Mouse (Mus musculus): ENCODE data around the gene Six4.
"Not testable (repeated sequence)": the region's sequence is repeated elsewhere in the genome, so short reads cannot be mapped to it uniquely, and the experiment has no call there.

Gene Six4

GRCm38 (mm10) chr12:73113196-73113595 lies at the start of gene Six4:
Gene Six4, minus strand, starts transcription at chr12:73113456.
- no peak for DNase-seq (ENCODE audit: low read depth, low spot score)

- no peak for DNase-seq (ENCODE audit: low read depth, low spot score)
Measured at GRCm38 (mm10) chr12:73162408-73163181, 49.3 kb upstream of the Six4 start.

DNA sequence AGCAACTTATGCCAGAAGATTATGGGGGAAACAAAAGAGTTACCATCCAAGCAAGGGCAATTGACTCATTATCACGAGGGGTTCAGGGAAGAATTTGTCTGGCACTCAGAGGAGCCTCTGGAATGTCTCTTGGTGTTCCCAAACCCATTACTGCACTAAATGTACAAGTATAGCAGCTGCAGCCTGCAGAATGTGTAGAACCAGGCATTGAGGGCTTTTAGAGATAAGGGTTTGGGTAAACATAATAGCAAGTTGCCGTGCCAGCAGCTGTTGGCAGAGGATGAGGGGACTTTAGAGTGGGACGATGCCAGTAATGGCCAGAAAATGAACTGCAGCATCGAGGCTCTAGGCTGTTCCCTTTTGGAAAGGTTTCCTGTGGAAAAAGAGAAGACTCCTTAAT lies 47.1 kb upstream of the Six4 start:
- DNase-seq (ENCODE audit: low read depth, low spot score): no peak

DNA sequence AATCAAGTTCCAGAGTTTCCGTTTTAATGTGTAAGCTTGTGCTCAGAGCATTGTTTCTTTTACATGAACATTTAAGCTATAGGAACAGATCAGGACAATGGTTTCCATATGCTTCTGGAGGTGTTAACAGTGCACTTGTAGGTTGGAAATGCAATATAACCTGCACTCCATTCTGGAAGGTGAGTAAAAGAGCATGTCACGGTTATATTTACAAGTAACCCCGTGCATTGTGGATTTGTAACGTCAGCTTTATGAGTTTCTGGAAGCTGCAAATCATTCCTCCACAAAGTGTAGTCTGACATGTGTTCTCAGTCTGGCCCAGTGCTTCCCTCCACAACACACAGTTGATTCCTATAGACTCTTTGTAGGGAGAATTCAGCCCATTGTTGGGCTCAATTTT lies 40.9 kb upstream of the Six4 start:
- no peak for DNase-seq (ENCODE audit: low read depth, low spot score)

- not testable (repeated sequence) for DNase-seq (ENCODE audit: low read depth, low spot score)
Measured at GRCm38 (mm10) chr12:73151038-73151437, 37.8 kb upstream of the Six4 start.

- no peak for DNase-seq (ENCODE audit: low read depth, low spot score)
Measured at GRCm38 (mm10) chr12:73147236-73147635, 34.0 kb upstream of the Six4 start.

DNA sequence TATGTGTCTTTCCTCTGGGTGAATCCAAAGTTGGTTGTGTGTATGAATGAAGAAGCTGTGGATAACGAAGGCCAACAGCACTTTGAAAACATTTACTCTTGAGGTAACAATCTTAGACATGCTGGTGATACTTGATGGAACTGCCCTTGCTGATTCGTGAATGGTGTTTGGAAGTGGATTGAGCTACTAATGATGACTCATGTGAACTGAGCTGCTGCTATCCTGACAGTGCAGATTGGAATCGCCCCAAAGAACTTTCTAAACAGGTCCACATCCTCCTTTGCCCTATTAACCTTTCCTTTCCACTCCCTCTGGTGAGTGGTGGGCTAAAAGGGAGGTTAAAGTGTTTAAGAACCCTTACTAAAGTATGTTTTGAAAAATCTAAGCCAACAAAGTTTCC lies 27.5 kb upstream of the Six4 start:
- DNase-seq (ENCODE audit: low read depth, low spot score): no peak

GRCm38 (mm10) chr12:73125250-73125649 lies 12.0 kb upstream of the Six4 start:
- DNase-seq (ENCODE audit: low read depth, low spot score): no peak

- peak; percentile 79 for DNase-seq (ENCODE audit: low read depth, low spot score)
Measured at GRCm38 (mm10) chr12:73123093-73124041, 10.1 kb upstream of the Six4 start, which contains the start of gene Mnat1. Gene Mnat1, plus strand, starts transcription at chr12:73123717.

GRCm38 (mm10) chr12:73112326-73113087 lies 749 bp downstream of the Six4 start:
- no peak for DNase-seq (ENCODE audit: low read depth, low spot score)

- DNase-seq (ENCODE audit: low read depth, low spot score): no peak
Measured at GRCm38 (mm10) chr12:73111561-73112325, 1.5 kb downstream of the Six4 start.

DNA sequence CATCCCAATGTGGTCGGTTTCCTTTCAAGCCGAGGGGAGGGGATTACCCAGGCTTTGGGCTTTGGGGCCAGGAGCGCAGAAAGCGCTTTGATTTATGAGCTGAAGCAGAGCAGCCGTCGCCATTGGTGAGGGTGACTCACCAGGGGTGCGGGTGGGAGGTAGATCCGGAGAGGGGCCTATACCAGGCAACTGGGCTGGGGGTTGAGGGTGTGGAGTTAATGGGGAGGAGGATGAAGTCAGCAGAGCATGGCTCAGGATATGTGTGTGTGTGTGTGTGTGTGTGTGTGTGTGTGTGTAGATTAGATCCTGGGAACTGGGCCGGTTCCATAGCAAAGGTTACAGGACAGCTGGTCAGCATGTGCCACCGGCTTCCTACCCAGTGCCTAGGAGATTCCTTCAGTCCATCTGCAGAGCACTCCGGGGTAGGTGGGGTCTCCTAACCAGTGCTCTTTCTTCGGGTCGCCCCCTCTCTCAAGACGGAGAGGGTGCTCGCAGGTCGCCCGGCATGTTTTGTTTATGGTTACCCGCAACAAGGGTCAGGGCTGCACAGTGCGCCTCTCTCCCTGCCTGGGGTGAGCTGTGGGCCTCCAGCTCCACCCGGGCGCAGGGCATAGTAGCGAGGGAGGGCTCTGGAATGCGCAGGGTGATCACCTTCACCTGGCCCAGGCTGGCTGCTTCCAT lies 2.7 kb downstream of the Six4 start:
- DNase-seq (ENCODE audit: low read depth, low spot score): no peak

DNA sequence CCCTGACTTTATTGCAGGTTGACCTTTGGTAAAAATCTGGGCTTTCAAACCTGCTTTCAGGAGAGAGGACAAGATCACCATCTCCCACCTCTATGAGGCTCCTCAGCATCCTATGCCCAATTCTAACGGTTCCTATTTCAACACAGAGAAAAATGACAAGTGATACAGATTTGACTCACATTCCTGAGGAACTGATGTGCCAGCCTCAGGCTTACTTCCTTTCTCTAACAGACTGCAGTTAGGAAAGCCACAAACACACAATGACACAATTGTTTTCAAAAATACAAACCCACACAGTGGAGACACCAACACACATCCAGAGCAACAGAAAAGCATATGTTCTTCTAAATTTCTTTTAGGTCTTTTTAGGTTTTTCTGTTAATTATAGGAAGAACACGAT lies 5.4 kb downstream of the Six4 start:
- DNase-seq (ENCODE audit: low read depth, low spot score): no peak

- DNase-seq (ENCODE audit: low read depth, low spot score): no peak
Measured at GRCm38 (mm10) chr12:73103713-73104112, 9.5 kb downstream of the Six4 start.

DNA sequence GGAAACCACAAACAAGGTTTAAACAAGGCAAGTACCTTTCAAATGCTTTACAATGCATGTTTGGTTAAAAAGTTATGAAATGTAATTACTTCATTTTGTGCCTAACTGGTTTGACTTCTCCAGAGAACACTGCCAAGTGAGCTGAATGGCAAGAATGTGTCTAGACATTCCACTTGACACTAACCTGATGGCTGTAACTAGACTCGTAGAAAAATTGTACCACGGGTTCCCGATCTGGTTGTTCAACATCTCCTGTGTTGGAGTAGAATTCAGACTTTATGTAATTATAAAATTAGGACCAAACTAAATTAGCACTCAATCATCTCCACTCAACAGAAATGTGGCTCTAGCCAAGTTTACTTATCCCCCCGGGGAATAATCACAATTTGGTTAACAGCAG lies 14.7 kb downstream of the Six4 start:
- no peak for DNase-seq (ENCODE audit: low read depth, low spot score)

DNA sequence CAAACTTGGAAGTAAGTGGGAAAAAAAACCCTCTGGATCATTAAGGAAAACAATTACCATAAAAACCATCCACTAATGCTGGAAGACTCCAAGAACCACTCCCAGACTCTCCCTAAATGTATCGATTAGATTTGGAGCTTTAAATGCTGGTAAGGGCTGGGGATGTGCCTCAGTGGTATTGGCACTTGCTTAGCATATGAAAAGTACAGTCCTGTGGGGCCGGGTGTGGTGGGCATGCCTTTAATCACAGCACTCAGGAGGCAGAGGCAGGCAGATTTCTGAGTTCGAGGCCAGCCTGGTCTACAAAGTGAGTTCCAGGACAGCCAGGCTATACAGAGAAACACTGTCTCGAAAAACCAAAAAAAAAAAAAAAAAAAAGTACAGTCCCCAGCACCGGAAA lies 17.1 kb downstream of the Six4 start:
- not testable (repeated sequence) for DNase-seq (ENCODE audit: low read depth, low spot score)

- DNase-seq (ENCODE audit: low read depth, low spot score): no peak
Measured at GRCm38 (mm10) chr12:73094605-73095004, 18.7 kb downstream of the Six4 start.

DNA sequence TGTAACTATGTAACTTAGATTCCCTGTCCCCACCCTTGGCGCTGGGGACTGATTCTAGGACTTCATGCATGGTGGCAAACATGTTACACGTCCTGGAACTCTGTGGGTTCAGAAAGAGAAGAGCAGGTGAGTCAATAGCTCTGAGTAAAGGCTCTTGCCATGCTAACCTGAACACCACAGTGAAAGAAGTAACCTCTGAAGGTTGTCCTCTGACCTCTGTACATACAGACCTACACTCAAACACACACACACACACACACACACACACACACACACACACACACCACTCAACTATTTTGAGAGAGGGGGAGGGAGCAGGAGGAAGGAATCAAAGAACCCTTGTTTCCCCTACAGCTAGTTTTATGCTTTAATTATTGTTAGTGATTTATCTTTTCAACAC lies 19.1 kb downstream of the Six4 start:
- DNase-seq (ENCODE audit: low read depth, low spot score): no peak

DNA sequence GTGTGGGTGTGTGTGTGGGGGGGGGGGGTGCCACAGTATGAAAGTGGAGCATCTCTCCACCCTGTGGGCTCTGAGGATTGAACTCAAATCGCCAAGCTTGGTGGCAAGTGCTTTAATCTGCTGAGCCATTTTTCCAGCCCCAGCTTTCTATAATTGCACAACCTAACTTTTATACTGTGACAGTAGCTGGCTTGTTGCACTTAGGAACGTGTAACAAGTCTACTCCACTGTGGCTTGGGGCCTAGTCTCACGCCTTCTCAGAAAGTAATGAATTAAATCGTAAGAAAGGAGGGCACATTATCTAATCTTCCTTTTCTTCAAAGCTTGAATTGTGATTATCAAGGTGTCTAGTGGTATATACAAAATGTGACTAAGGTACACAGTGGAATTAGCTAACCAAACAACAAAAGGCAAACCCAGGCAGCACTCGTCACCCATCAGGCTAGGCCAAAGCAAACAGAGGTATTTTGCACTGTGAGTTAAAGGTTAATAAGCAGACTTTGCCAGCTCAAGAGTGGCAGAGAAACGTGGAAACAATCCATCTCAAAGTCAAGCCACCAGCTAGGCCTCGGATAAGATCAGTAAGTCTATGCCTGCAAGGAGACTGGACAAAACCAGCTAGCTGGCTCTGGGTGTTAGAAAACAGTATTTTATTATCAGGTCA lies 22.5 kb downstream of the Six4 start:
- DNase-seq (ENCODE audit: low read depth, low spot score): no peak

- no peak for DNase-seq (ENCODE audit: low read depth, low spot score)
Measured at GRCm38 (mm10) chr12:73088911-73089310, 24.3 kb downstream of the Six4 start.

Data from retina, adult 2 months (tissue).